Mouse (Mus musculus) stomach, postnatal 0 days (tissue): ENCODE results near the gene Tpcn1.

Experiments used
- CTCF ChIP-seq: IDR thresholded peaks from 2 replicates; pipeline ENCODE4 v1.5.1; 2016; ENCODE audit warnings: antibody characterized with exemption, low read depth, mild to moderate bottlenecking, moderate library complexity
- EP300 ChIP-seq: optimal IDR thresholded peaks from 2 replicates; pipeline ENCODE3; 2016; ENCODE audit warnings: antibody characterized with exemption

DNA sequence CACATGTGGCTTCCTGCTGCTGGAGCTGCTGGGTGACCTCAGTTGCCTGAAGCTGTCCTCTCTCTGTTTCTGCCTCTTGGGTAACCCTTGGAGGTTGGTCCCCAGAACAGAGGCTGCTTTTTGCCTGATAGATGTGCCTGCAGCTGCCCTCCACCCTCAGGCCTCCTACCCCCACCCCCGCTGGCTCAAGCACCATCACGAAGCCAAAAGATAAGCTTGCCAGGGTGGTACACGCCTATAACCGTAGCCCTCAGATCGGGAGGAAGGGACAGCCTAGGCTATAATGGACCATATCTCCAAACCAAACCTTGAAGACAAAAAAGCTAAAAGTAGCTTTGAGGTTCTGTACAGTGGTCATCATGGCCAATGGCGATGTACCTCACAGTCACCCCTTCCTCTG is 11.2 kb upstream of the Tpcn1 start:
- TF ChIP-seq CTCF (no peak), EP300 (no peak)
